Mouse (Mus musculus) spleen, embryonic (tissue): Measurements from ENCODE around the gene Pcyt2.

Experiments
- CTCF ChIA-PET: fragments of 350-600 bp; sonication (Branson Sonifier 250); formaldehyde crosslinking; loops from one replicate; lab custom pipeline; 2022; lab: Charles Lee

Gene Pcyt2

GRCm38 (mm10) chr11:120583937-120584336 is 33.8 kb downstream of the Pcyt2 start:
- CTCF ChIA-PET = no interaction called here

- CTCF ChIA-PET = interaction anchor here (0.5 to 1.5 kb wide), 2 partner anchors 9 to 93 kb away, joined by 3 to 4 read pairs; no protein-coding TSS in a partner anchor
These were observed 34.8 kb downstream of the Pcyt2 start for GRCm38 (mm10) chr11:120582982-120583293.

GRCm38 (mm10) chr11:120582268-120582981 is 35.3 kb downstream of the Pcyt2 start:
- CTCF ChIA-PET = interaction anchor here (0.5 to 1.5 kb wide), 5 partner anchors 8 to 93 kb away, joined by 3 to 6 read pairs (median 4); no protein-coding TSS in a partner anchor

GRCm38 (mm10) chr11:120581490-120582267 is 36.1 kb downstream of the Pcyt2 start, which contains the start of gene Arhgdia:
TSS of gene Arhgdia (minus strand) at chr11:120581624.
- CTCF ChIA-PET = interaction anchor here (0.6 to 1.5 kb wide), 4 partner anchors 15 to 92 kb away, joined by 3 to 6 read pairs (median 4); no protein-coding TSS in a partner anchor

GRCm38 (mm10) chr11:120580871-120581331 is 36.8 kb downstream of the Pcyt2 start:
- CTCF ChIA-PET = no interaction called here

GRCm38 (mm10) chr11:120580190-120580589 is 37.5 kb downstream of the Pcyt2 start:
- CTCF ChIA-PET = interaction anchor here (0.7 kb wide), 1 partner anchor 18 kb away, joined by 4 read pairs; the partner anchor contains the start of genes Alyref and Anapc11

GRCm38 (mm10) chr11:120579316-120580107 is 38.2 kb downstream of the Pcyt2 start:
- CTCF ChIA-PET = interaction anchor here (0.7 to 0.8 kb wide), 3 partner anchors 11 to 77 kb away, joined by 3 to 4 read pairs (median 4); partner anchors contain the start of genes Alyref and Anapc11

- CTCF ChIA-PET = interaction anchor here (0.7 to 0.8 kb wide), 2 partner anchors 12 to 76 kb away, joined by 3 to 4 read pairs; no protein-coding TSS in a partner anchor
These were observed 39.0 kb downstream of the Pcyt2 start for GRCm38 (mm10) chr11:120578694-120579243.

- CTCF ChIA-PET = no interaction called here
These were observed 39.6 kb downstream of the Pcyt2 start for GRCm38 (mm10) chr11:120578024-120578693.

- CTCF ChIA-PET = no interaction called here
These were observed 40.3 kb downstream of the Pcyt2 start for GRCm38 (mm10) chr11:120577211-120578023.

- CTCF ChIA-PET = no interaction called here
These were observed 41.3 kb downstream of the Pcyt2 start for GRCm38 (mm10) chr11:120576365-120576981.

- CTCF ChIA-PET = no interaction called here
These were observed 41.8 kb downstream of the Pcyt2 start for GRCm38 (mm10) chr11:120575940-120576339.

- CTCF ChIA-PET = interaction anchor here (0.6 to 0.7 kb wide), 2 partner anchors 52 to 369 kb away, joined by 3 to 16 read pairs; no protein-coding TSS in a partner anchor
These were observed 42.7 kb downstream of the Pcyt2 start for GRCm38 (mm10) chr11:120575046-120575445.

- CTCF ChIA-PET = interaction anchor here (0.6 to 0.7 kb wide), 2 partner anchors 9 to 59 kb away, joined by 3 read pairs; no protein-coding TSS in a partner anchor
These were observed 43.5 kb downstream of the Pcyt2 start for GRCm38 (mm10) chr11:120574278-120574600.

- CTCF ChIA-PET = interaction anchor here (0.6 to 0.7 kb wide), 2 partner anchors 9 to 59 kb away, joined by 3 read pairs; no protein-coding TSS in a partner anchor
These were observed 44.0 kb downstream of the Pcyt2 start for GRCm38 (mm10) chr11:120573585-120574277.

GRCm38 (mm10) chr11:120572752-120573584 is 44.8 kb downstream of the Pcyt2 start, which contains the start of gene P4hb:
TSS of gene P4hb (minus strand) at chr11:120573253.
- CTCF ChIA-PET = no interaction called here

- CTCF ChIA-PET = interaction anchor here (0.6 to 1.0 kb wide), 2 partner anchors 8 to 21 kb away, joined by 4 read pairs; partner anchors contain the start of gene Ppp1r27
These were observed 45.4 kb downstream of the Pcyt2 start for GRCm38 (mm10) chr11:120572417-120572751.
